Mouse (Mus musculus) testis, adult 2 months (tissue): Measurements from ENCODE around the gene Pax1. TPM values are rescaled to one million over a fixed set of nuclear protein-coding genes. Genes with fewer than 3 reads are reported as not detected.

Experiments
- H3K27ac ChIP-seq: fragments of 200-500 bp; 2 replicates; pipeline ENCODE4 v1.5.1; 2012; ENCODE audit warnings: low read depth, low read length; ENCODE audit not compliant: control insufficient read depth, insufficient read depth
- H3K27me3 ChIP-seq: fragments of 200-500 bp; 2 replicates; pipeline ENCODE4 v1.6.1; 2012; ENCODE audit warnings: mild to moderate bottlenecking, low read length, moderate library complexity; ENCODE audit not compliant: control insufficient read depth, insufficient read depth
- H3K36me3 ChIP-seq: fragments of 200-500 bp; 2 replicates; pipeline ENCODE4 v1.6.1; 2012; ENCODE audit warnings: mild to moderate bottlenecking, low read length; ENCODE audit not compliant: control insufficient read depth, insufficient read depth
- H3K4me1 ChIP-seq: fragments of 200-500 bp; 2 replicates; pipeline ENCODE4 v1.6.1; 2012; ENCODE audit warnings: low read length; ENCODE audit not compliant: control insufficient read depth, insufficient read depth
- H3K4me3 ChIP-seq: fragments of 200-500 bp; 2 replicates; pipeline ENCODE4 v1.5.1; 2012; ENCODE audit warnings: low read depth, mild to moderate bottlenecking, low read length, moderate library complexity, mixed read lengths; ENCODE audit not compliant: control insufficient read depth
- CTCF ChIP-seq: fragments of 200-500 bp; IDR thresholded peaks from 2 replicates; pipeline ENCODE4 v1.5.1; 2012; ENCODE audit warnings: low read depth, mild to moderate bottlenecking, inconsistent platforms, low read length, moderate library complexity; ENCODE audit not compliant: control insufficient read depth, insufficient read depth, insufficient replicate concordance
- POLR2A ChIP-seq: fragments of 200-500 bp; IDR thresholded peaks from 2 replicates; pipeline ENCODE4 v1.6.1; 2012; ENCODE audit warnings: low read depth, mild to moderate bottlenecking, inconsistent platforms, low read length, moderate library complexity; ENCODE audit not compliant: control insufficient read depth
- polyA plus RNA-seq: library from polyadenylated mRNA; depleted of rRNA; stranded (reverse); fragments of >200 nt; gene quantifications from 2 replicates; pipeline ENCODE4 v1.2.3, GENCODE M21; 2012

The Pax1 gene
- polyA plus RNA-seq, 1 experiment: 9.9 TPM

GRCm38 (mm10) chr2:147360401-147360800 is 1.3 kb upstream of the Pax1 start:
- Histone ChIP-seq H3K27me3 (peaks cover 6% of the 10 kb centered on the region), H3K36me3 (no peaks in the 10 kb centered on the region), H3K27ac (no peak overlapping the region), H3K4me1 (peaks cover 11% of the 10 kb centered on the region), H3K4me3 (no peak overlapping the region)
- TF ChIP-seq POLR2A (no peak), CTCF (no peak)

- Histone ChIP-seq H3K36me3 (no peaks in the 10 kb centered on the region), H3K27me3 (peaks cover 10% of the 10 kb centered on the region), H3K27ac (no peak overlapping the region), H3K4me3 (no peak overlapping the region), H3K4me1 (peaks cover 16% of the 10 kb centered on the region)
- TF ChIP-seq POLR2A (no peak), CTCF (no peak)
These were observed 869 bp upstream of the Pax1 start for GRCm38 (mm10) chr2:147360856-147361255.

GRCm38 (mm10) chr2:147362316-147362715 is 591 bp downstream of the Pax1 start:
- TF ChIP-seq CTCF (no peak), POLR2A (no peak)
- no peaks in the 10 kb centered on the region for H3K36me3 ChIP-seq
- peaks cover 16% of the 10 kb centered on the region for H3K4me1 ChIP-seq
- peaks cover 10% of the 10 kb centered on the region for H3K27me3 ChIP-seq
- no peak overlapping the region for H3K27ac ChIP-seq
- H3K4me3 ChIP-seq: peak overlapping the region; percentile 15

- H3K4me1 ChIP-seq: peaks cover 19% of the 10 kb centered on the region
- H3K36me3 ChIP-seq: no peaks in the 10 kb centered on the region
- TF ChIP-seq POLR2A: no peak
- no peak for TF ChIP-seq CTCF
- no peak overlapping the region for H3K27ac ChIP-seq
- peaks cover 12% of the 10 kb centered on the region for H3K27me3 ChIP-seq
- H3K4me3 ChIP-seq: no peak overlapping the region
These were observed 1.8 kb downstream of the Pax1 start for GRCm38 (mm10) chr2:147363401-147364130.

- H3K27ac ChIP-seq: no peak overlapping the region
- H3K27me3 ChIP-seq: peaks cover 12% of the 10 kb centered on the region
- no peaks in the 10 kb centered on the region for H3K36me3 ChIP-seq
- no peak overlapping the region; the same call in 1 of the 2 replicates for H3K4me3 ChIP-seq
- no peak for TF ChIP-seq CTCF
- TF ChIP-seq POLR2A: no peak
- peaks cover 19% of the 10 kb centered on the region for H3K4me1 ChIP-seq
These were observed 2.5 kb downstream of the Pax1 start for GRCm38 (mm10) chr2:147364198-147364597.

GRCm38 (mm10) chr2:147364982-147365907 is 3.5 kb downstream of the Pax1 start:
- TF ChIP-seq CTCF (no peak), POLR2A (no peak)
- H3K27me3 ChIP-seq: peaks cover 12% of the 10 kb centered on the region
- peak overlapping the region; percentile 69 for H3K4me3 ChIP-seq
- no peaks in the 10 kb centered on the region for H3K36me3 ChIP-seq
- peaks cover 19% of the 10 kb centered on the region for H3K4me1 ChIP-seq
- H3K27ac ChIP-seq: no peak overlapping the region
